Mouse (Mus musculus) central nervous system, embryonic 11.5 days (tissue): ENCODE data around the gene Slc18a2. TPM values are rescaled to one million over a fixed set of nuclear protein-coding genes. Genes with fewer than 3 reads are reported as not detected.

Source experiments
- polyA plus RNA-seq: library from polyadenylated mRNA; depleted of rRNA; stranded (reverse); fragments of >200 nt; gene quantifications from 2 replicates; pipeline ENCODE4 v1.2.3, GENCODE M21; 2012; rRNA removed

Gene Slc18a2
- 6.5 and 7.7 TPM in 2 replicates for polyA plus RNA-seq

DNA sequence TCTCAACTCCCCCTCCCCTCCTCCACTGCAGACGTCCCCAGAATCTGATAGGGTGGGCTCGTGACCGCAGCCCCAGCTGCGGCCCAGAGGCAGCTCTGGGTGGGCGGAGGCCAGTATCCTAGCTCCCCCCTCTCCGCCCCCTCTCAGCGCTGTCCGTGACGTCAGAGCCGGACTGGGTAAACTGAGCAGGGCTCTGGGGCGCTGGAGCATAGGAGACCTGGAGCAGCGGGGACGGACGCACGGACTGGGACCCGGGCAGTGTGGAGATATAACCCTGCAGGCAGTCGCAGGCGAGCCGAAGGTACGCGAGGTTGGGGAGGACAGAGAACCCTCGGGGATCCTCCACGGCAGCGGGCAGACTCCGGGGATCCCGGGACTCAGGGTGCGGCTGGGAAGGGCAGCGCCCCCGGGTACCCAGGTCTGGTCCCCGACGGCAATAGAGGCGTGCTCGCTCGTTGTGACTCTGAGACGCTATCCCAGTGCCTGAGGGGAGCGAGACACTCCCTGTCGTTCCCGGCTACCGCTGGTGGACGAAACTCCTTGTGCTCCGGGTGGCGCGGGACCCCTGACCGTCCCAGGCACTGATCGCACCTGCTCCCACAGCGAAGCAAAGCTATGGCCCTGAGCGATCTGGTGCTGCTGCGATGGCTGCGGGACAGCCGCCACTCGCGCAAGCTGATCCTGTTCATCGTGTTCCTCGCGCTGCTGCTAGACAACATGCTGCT is at the start of gene Slc18a2:
Gene Slc18a2 (plus strand): TSS at position 179 of the 725 bp plus-strand sequence.

DNA sequence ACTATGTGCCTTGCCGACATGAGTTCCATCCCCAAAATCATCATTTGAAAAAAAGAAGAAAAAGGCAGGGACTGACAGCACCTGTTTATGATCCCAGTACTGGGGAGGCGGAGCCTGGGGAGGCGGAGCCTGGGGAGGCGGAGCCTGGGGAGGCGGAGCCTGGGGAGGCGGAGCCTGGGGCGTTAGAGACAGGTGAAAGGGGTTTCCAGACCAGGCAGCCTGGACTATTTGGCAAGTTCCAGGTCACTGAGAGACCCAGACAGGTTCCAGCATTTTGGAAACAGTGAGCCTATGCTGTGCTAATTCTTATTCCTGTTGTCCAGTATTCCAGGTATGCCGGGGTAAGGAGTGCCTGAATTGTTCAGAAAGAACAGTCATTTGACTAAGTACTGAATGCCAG is 41.7 kb upstream of the Slc18a2 start, which contains the start of gene Kcnk18:
Gene Kcnk18 (plus strand): TSS at position 224 of the 400 bp plus-strand sequence.

GRCm38 (mm10) chr19:59321990-59322389 is 61.3 kb downstream of the Slc18a2 start, which contains the start of gene Rps12-ps3:
Gene Rps12-ps3, plus strand, starts transcription at chr19:59322290.

Other genes with a start within 250 kb of the Slc18a2 start
- gene Shtn1, start 184.8 kb upstream of the Slc18a2 start, polyA plus RNA-seq: 3.2 and 3.4 TPM in 2 replicates
- gene Vax1, start 90.8 kb upstream of the Slc18a2 start, polyA plus RNA-seq: 2.5 and 6.7 TPM in 2 replicates
- gene Kcnk18, start 41.7 kb upstream of the Slc18a2 start, polyA plus RNA-seq: not detected in 2 replicates
- gene Rps12-ps3, start 61.4 kb downstream of the Slc18a2 start, polyA plus RNA-seq: 119 and 131 TPM in 2 replicates
- 12.6 and 17.8 TPM in 2 replicates for gene Pdzd8, start 84.9 kb downstream of the Slc18a2 start, polyA plus RNA-seq
- 29.6 and 33.9 TPM in 2 replicates for gene Emx2, start 197.5 kb downstream of the Slc18a2 start, polyA plus RNA-seq